Mouse (Mus musculus) liver, embryonic 18 days (tissue): ENCODE measurements around the gene Pagr1b. TPM values are rescaled to one million over a fixed set of nuclear protein-coding genes. Genes with fewer than 3 reads are reported as not detected.

Experiments
- polyA plus RNA-seq: library from polyadenylated mRNA; depleted of rRNA; stranded (reverse); fragments of >200 nt; gene quantifications from 2 replicates; pipeline ENCODE4 v1.2.3, GENCODE M21; 2012; rRNA removed

Gene Pagr1b
- 0.34 and 0.50 TPM in 2 replicates for polyA plus RNA-seq

DNA sequence TGATC lies at the start of gene Pagr1b:
TSS of gene Pagr1b (minus strand) at position 4 of the 5 bp plus-strand sequence.

DNA sequence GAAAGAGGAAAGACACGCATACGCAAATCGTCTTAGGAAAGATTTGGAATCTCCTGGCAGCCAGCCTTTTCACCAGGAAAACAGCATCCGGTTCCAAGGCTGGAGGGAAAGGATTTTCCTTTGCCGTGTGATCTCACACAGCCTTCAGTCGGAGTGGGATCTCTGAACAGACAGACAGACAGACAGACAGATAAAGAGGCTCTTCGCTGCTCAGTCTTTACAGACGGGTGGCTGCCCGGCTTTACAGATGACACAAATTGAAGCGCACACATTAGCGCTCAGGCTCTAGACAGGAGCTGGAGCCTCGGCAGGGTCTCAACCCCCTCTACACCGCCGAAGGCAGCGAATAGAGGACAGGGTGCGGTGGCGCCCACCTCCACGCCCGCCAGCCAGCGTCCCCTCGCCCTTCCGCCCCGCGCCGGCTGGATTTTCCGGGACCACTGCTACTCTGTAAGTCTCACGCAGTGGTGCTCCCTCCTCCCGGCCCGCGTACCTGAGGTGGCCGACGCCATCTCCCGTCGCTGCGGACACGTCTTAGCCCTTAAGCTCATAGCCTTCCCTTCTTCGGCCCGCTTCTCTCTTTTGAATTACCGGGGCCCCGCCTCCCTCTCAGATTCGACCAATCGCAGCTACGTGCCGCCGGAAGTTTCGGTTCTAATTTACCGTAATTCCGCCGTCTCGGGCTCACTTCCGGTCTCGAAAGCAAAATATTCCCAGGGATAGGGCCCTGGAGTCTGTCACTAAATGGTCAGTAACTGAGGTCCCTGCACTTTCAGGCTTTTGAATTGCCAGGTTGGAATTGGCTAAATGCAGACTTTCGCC lies 25.8 kb upstream of the Pagr1b start, which contains the start of gene Kif22:
TSS of gene Kif22 (minus strand) at position 621 of the 822 bp plus-strand sequence.

DNA sequence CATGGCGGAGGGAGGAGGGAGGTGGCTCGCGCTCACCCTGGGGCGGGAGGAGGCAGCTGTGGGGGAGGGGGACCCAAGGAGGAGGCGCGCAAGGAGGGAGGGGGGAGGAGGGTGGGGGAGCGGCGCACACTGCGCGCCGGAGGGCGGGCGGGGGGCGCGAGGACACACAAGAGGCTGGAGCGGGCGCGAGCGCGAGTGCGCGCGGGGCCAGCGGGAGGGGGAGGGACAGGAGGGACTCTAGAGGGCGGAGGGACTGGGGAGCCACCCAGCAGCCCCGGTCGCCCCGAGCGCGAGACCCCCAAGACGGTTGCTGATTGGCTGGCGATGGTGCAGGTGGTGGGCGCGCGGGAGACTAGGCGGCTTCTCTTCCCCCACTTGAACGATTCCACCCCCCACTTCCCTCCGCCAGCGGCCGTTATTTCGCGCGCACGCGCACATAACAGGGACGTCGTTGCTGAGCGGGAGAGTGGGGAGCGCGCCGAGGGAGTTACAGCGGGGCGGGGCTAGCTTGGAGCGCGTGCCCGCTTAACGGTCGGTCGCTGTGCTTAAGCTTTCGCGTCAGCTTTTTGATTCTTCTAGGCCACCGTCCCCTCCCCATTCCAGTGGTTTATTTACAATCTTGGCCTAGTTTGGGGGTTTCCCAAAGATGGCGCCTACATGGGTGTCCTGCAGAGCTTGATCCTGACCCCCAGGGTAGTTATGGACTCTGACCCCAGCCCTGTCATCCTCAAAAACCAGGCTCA lies 10.9 kb upstream of the Pagr1b start, which contains the start of gene Maz:
TSS of gene Maz (minus strand) at position 54 of the 743 bp plus-strand sequence.

DNA sequence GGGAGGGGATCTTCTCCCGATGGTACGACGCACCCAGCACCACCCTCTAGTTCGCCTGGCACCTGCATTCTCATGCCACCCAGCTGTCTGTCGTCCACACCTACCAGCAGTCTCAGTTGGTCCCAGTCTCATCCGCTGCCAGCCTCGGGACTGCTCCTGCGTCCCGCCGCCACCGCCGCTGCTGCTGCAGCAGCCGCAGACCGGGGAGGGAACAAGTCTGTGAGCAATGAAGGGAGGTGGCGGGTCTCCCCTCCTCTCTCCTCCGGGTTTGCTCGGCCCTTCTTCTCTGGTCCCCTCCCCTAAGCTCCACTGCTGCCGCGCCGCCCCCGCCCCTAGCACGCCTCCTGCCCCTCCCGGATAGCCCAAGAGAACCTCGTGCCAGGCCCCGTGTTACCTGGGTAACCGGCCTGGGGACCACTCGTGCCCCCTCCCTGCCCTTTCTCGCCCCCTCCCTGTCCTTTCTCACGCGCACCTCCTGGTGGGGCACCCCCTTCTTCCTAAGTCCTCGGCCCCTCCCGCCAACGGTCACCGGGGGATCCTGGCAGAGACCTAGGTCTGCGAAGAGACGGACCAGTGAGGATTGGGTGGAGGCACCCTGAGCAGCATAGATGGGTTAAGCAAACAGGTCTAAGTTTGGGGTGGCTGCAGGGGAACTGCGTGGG lies 4.7 kb upstream of the Pagr1b start, which contains the start of the genes Gm42742 and Prrt2:
TSS of gene Gm42742 (minus strand) at position 197 of the 662 bp plus-strand sequence.
TSS of gene Prrt2 (minus strand) at position 311 of the 662 bp plus-strand sequence.

DNA sequence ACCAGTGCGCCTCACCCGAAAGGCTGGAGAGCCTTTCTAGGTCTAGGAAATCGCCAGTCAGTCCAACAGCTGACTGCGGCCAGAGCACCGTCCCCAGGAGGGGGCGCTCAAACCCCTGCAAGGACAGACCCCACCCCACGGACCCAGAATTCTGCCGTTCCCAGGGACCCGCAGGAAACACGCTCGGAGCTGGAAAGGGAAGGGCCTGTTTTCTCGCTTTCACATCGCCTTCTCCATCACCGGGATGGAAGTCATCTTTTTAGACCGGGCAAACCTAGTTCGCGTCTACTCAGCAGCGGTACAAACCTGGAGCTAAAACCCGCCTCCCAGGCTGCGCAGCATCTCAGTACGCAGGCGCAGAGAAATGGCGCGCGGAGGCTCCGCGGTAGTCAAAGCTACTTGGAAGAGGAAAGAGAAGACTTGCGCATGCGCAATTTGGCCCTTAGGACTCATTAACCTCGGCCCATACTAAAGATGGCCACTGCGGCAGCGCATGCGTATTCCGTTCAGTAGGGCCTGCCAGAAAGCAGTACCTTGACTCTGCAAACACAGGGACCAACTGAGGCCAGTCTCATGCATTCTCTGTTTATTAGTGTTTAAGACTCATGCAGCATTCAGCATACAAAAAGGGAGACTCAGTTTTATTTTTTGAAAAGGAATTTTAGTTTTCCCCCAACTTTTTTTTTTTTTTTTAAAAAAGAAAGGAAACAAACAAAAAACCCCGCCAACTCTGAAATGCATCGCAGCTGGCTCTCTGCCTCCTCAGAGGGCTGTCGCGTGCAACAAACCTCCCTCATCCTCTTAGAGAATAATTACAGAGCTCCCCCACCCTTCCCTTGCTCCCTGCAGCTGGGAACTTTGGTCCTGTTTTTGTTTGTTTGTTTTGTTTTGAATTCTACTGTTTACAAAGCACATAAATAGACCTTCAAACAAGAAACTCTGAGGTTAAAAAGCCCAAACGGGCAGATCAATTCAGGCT lies 976 bp upstream of the Pagr1b start, which contains the start of gene Pagr1a:
TSS of gene Pagr1a (minus strand) at position 382 of the 979 bp plus-strand sequence.

DNA sequence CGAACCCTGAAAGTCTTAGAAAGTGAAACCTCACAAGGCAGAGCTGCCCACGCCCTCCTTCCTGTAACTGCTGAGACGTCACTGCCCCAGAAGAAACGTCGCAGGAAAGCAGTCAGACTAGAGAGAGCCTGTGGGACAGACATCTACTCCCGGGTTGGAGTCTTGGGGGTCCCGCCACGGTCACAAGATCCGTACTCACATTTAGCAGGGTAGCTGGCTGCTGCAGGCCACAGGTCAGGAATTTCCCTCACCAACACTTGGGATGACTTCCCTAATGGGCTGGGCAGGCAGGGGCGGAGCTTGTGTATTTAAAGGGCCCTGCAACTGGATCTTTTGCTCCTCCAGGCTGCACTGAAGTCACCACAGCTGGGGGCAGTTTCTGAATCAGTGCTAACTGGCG lies 2.0 kb downstream of the Pagr1b start, which contains the start of gene Mvp:
TSS of gene Mvp (minus strand) at position 302 of the 400 bp plus-strand sequence.

DNA sequence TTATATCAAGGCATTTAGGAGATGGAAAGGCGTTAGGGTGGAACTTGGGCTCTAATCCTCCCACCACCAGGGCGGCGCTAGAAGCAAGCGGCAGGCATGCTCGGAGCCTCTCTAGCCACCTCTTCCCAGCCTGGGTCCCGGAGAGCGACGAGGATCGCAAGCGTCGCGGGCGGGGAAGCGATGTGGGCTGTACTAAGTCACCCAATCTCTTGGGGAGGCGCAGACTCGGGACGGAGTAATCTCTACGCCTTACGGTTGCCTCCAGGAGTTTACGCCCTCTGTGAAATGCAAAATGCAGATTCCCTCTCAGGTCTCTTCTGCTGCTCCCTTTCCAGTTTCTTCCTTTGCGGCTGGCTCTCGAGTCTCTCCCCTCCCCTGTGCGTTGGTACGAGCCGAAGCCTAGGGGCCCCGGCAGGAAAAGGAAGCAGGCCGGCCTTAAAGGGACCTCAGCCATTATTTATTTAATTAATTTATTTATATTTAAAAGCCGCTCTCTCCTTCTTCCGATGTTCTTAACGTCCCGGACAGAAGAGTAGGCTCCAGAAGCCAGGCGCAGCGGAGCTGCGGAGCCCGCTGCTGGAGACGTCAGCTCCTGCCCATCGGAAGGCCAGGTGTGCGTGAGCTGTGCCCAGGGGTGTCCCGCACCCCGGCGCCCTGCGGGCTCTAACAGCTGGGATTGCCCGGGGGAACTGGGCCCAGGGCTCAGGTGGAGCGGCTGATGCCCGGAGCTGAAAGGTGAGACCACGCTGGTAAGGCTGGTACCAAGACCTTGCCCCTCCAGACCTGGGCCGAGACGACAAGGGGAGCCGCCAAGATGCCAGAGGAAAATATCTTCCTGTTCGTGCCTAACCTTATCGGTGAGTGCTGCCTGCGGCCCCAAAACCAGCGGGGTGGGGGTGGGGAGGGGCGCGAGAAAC lies 40.1 kb downstream of the Pagr1b start, which contains the start of gene Cdiptos:
TSS of gene Cdiptos (minus strand) at position 149 of the 917 bp plus-strand sequence.

DNA sequence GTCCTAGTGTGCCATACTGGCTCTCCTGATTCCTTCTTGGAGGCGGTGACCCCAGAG lies 40.6 kb downstream of the Pagr1b start, which contains the start of gene Cdipt:
TSS of gene Cdipt (plus strand) at position 22 of the 57 bp plus-strand sequence.

Other genes starting within 250 kb of the Pagr1b start
- 84.2 and 96.1 TPM in 2 replicates for gene Ypel3, start 239.5 kb downstream of the Pagr1b start, polyA plus RNA-seq
- 1.6 TPM in 2 replicates for gene Tbx6, start 235.0 kb downstream of the Pagr1b start, polyA plus RNA-seq
- gene Ppp4c, start 224.0 kb downstream of the Pagr1b start, polyA plus RNA-seq, result 70.6 and 72.5 TPM in 2 replicates
- 0.75 and 1.6 TPM in 2 replicates for gene Fam57b, start 218.8 kb downstream of the Pagr1b start, polyA plus RNA-seq
- not detected in 2 replicates for gene 4930451I11Rik, start 184.8 kb downstream of the Pagr1b start, polyA plus RNA-seq
- 0.04 TPM in 1 of 2 replicates, not detected in the other for gene Doc2a, start 169.1 kb downstream of the Pagr1b start, polyA plus RNA-seq
- gene Hirip3, start 154.5 kb downstream of the Pagr1b start, polyA plus RNA-seq, result 17.7 and 24.2 TPM in 2 replicates
- gene Ino80e, start 154.1 kb downstream of the Pagr1b start, polyA plus RNA-seq, result 14.5 and 14.8 TPM in 2 replicates
- gene Taok2, start 131.8 kb downstream of the Pagr1b start, polyA plus RNA-seq, result 18.4 and 21.2 TPM in 2 replicates
- gene Tmem219, start 93.6 kb downstream of the Pagr1b start, polyA plus RNA-seq, result 28.3 and 30.3 TPM in 2 replicates
- gene Kctd13, start 87.6 kb downstream of the Pagr1b start, polyA plus RNA-seq, result 3.4 and 4.0 TPM in 2 replicates
- gene Asphd1, start 66.9 kb downstream of the Pagr1b start, polyA plus RNA-seq, result 0.02 TPM in 1 of 2 replicates, not detected in the other
- gene Sez6l2, start 65.9 kb downstream of the Pagr1b start, polyA plus RNA-seq, result 0.23 and 0.40 TPM in 2 replicates
- gene Cdipt, start 40.6 kb downstream of the Pagr1b start, polyA plus RNA-seq, result 38.9 and 41.3 TPM in 2 replicates
- gene Cdiptos, start 40.4 kb downstream of the Pagr1b start, polyA plus RNA-seq, result 0.34 and 0.47 TPM in 2 replicates
- 7.8 and 7.9 TPM in 2 replicates for gene Mvp, start 1.9 kb downstream of the Pagr1b start, polyA plus RNA-seq
- 4.9 and 5.2 TPM in 2 replicates for gene Pagr1a, start 868 bp upstream of the Pagr1b start, polyA plus RNA-seq
- gene Gm42742, start 4.6 kb upstream of the Pagr1b start, polyA plus RNA-seq, result 13.2 and 14.1 TPM in 2 replicates
- gene Prrt2, start 4.7 kb upstream of the Pagr1b start, polyA plus RNA-seq, result 0.04 and 0.45 TPM in 2 replicates
- gene Maz, start 10.6 kb upstream of the Pagr1b start, polyA plus RNA-seq, result 55.9 and 64.1 TPM in 2 replicates
- 28.1 and 30.9 TPM in 2 replicates for gene Kif22, start 26.0 kb upstream of the Pagr1b start, polyA plus RNA-seq
- 0.16 and 0.40 TPM in 2 replicates for gene Zg16, start 70.8 kb upstream of the Pagr1b start, polyA plus RNA-seq
- gene AI467606, start 74.9 kb upstream of the Pagr1b start, polyA plus RNA-seq, result 7.9 and 8.3 TPM in 2 replicates
- gene Qprt, start 105.7 kb upstream of the Pagr1b start, polyA plus RNA-seq, result 117 and 124 TPM in 2 replicates
- gene Spn, start 121.3 kb upstream of the Pagr1b start, polyA plus RNA-seq, result 6.8 and 8.5 TPM in 2 replicates
- 20.8 and 22.2 TPM in 2 replicates for gene Cd2bp2, start 179.6 kb upstream of the Pagr1b start, polyA plus RNA-seq
- gene Tbc1d10b, start 192.0 kb upstream of the Pagr1b start, polyA plus RNA-seq, result 11.9 and 12.6 TPM in 2 replicates
- gene Mylpf, start 192.4 kb upstream of the Pagr1b start, polyA plus RNA-seq, result 8.3 and 12.1 TPM in 2 replicates
- gene Zfp553, start 216.6 kb upstream of the Pagr1b start, polyA plus RNA-seq, result 2.8 and 2.9 TPM in 2 replicates
- gene Sept1, start 216.6 kb upstream of the Pagr1b start, polyA plus RNA-seq, result 21.1 and 21.7 TPM in 2 replicates
- gene Zfp771, start 227.8 kb upstream of the Pagr1b start, polyA plus RNA-seq, result 20.6 and 24.9 TPM in 2 replicates
- gene Dctpp1, start 244.2 kb upstream of the Pagr1b start, polyA plus RNA-seq, result 52.9 and 73.0 TPM in 2 replicates